Mouse (Mus musculus) central nervous system, embryonic 14 days (tissue): ENCODE data around the gene Gm49601. TPM values are rescaled to one million over a fixed set of nuclear protein-coding genes. Genes with fewer than 3 reads are reported as not detected.

Experiments
- polyA plus RNA-seq: library from polyadenylated mRNA; depleted of rRNA; stranded (reverse); fragments of >200 nt; gene quantifications from 2 replicates; pipeline ENCODE4 v1.2.3, GENCODE M21; 2012; rRNA removed

Gm49601 gene
- polyA plus RNA-seq, result 101 and 103 TPM in 2 replicates

DNA sequence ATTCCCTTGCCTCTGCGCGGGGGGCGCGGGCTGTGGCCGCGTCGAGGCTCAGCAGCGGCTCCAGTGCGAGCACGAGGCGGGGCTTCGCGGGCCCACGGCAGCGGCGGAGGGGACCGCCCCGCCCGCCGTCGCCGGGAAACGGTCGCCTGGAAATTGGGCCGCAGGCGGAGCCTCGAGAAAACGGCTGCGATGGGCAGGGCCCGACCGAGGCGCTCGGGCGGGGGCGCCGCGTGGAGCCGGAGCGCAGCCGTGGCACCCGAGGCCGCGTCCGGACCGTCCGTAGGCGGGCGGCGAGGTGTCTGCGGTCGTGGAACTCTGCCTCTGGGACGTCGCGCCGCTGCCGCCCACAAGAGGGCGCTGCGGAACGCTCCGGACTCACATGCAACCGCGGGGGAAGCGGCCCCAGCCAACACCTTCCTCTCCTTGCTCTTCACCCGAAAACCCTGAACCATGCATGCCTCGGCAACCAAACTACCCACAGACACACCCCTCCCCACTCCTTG lies at the start of gene Gm49601:
Gm49601 (minus strand) TSS at position 52 of the 503 bp plus-strand sequence.

DNA sequence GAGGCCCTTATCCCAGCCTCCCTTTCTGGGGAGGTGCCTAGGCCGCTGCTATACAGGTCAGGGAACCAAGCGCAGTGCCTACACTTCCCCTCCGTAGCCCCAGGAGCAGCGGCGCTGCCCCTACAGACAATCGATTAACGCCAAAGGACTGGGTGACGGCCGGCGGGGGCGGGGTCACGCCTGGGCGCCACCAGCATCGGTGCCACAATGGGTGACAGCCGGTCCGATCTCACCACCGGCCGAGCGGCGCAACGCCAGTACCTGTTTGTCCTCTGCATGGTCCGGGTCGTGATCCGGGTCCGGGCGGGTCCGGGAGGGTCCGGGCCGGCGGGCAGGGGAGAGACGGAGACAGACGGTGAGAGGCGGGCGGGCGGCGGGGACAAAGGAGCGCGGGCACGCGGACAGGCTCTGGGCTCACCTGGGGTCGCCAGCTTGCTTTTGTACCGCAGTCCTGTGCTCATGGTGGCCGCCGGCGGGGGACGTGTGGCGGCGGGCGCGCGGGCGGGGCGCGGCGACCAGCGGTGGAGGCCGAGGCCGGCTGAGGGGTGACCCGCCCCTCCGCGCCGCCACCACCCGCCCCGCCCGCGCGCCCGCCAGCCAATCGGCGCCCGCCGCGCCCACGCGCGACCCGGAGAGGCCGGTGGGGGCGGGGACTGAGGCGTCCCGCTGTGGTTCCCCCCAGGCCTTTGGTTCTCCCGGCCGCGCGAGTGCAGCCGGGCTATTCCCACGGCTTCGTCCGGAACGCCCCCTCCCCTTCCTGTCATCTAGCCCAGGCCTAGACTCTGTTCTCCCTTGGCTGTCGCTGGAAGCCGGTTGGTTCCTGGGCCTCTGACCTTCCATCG lies 3.4 kb upstream of the Gm49601 start, which contains the start of gene Sept5:
Sept5 (minus strand) TSS at position 565 of the 842 bp plus-strand sequence.

DNA sequence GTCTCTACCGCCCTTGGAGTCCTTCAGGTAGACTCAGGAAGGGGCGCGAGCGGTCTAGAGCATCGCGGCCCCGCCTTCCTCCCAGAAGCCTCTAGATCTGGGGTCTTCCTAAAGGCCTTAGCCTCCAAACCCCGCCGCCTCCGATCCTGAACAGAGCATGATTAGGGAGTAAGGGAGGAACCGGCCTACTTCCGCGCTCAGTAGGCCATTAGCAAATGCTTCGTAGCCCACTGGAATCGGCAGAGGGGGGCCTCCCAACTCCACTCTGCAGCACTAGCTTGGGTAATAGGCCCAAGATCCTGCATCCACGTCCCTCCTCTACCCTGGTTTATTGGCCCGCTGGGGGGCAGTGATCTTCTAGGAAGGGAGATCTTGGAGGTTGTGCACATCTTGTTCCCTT lies 4.2 kb downstream of the Gm49601 start, which contains the start of gene Gp1bb:
Gp1bb (minus strand) TSS at position 385 of the 400 bp plus-strand sequence.

DNA sequence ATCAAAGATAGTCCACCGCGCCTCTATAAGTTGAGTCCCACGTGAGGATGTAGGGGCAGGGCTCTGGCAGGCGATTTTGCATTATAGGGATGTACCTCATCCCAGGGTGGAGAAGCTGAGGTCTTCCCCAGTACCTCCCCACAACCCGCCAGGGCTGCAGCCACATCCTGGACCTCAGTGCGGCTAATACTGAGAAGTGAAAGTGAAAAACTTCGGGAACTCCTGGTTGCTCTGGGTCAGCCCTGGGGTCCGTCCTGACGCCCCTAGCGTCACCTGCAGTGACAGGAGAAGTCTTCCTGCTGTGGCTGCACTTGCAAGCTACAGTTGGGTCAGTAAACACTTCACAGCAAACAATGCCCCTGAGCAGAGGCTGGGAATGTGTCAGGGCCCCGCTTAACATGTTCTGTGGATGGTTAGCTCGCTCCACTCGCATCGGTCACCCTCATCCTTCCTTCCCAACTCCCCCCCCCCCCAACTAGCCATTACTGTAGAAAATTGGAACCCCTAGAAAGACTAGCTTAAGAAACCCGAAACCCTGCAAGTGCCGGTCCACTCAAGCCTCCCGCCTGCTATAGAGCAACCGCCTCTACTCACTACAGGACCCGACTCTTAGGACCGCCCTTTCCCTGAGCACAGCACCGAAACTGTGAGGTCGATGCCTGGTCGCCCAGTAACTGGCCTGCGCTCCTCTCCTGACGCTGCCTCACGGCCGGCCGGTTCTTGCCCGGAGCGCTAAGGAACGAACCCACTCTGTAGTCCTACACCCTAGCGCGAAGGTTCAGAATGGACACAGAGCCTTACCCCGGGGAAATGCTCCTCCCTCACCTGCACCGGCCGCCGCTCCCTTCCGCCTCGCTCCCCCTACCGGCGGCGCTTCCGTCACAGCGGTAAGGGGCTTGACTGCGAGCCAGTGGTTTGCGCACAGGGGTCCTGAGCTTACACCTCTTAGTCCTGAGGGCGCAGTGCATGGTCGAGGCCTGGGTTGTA lies 36.1 kb downstream of the Gm49601 start, which contains the start of gene Tbx1:
Tbx1 (minus strand) TSS at position 868 of the 987 bp plus-strand sequence.

Other genes starting within 250 kb of the Gm49601 start
- 19.2 and 20.1 TPM in 2 replicates for gene Txnrd2, start 200.0 kb downstream of the Gm49601 start, polyA plus RNA-seq
- gene Comt, start 199.6 kb downstream of the Gm49601 start, polyA plus RNA-seq, result 57.9 and 65.8 TPM in 2 replicates
- 12.7 and 15.1 TPM in 2 replicates for gene Gnb1l, start 127.7 kb downstream of the Gm49601 start, polyA plus RNA-seq
- gene Rtl10, start 127.5 kb downstream of the Gm49601 start, polyA plus RNA-seq, result 7.7 and 10.5 TPM in 2 replicates
- gene Tbx1, start 35.8 kb downstream of the Gm49601 start, polyA plus RNA-seq, result 1.3 and 6.8 TPM in 2 replicates
- gene Gp1bb, start 4.0 kb downstream of the Gm49601 start, polyA plus RNA-seq, result 13.7 and 16.3 TPM in 2 replicates
- 274 and 303 TPM in 2 replicates for gene Sept5, start 3.5 kb upstream of the Gm49601 start, polyA plus RNA-seq
- gene Cldn5, start 150.4 kb upstream of the Gm49601 start, polyA plus RNA-seq, result 90.4 and 93.1 TPM in 2 replicates
- gene Ufd1, start 185.4 kb upstream of the Gm49601 start, polyA plus RNA-seq, result 79.7 and 84.8 TPM in 2 replicates
- gene Cdc45, start 185.6 kb upstream of the Gm49601 start, polyA plus RNA-seq, result 28.2 and 34.5 TPM in 2 replicates
- gene 2510002D24Rik, start 210.2 kb upstream of the Gm49601 start, polyA plus RNA-seq, result 34.8 and 40.7 TPM in 2 replicates
- 0.93 and 3.8 TPM in 2 replicates for gene Gm28539, start 210.2 kb upstream of the Gm49601 start, polyA plus RNA-seq